Mouse (Mus musculus): Measurements from ENCODE around the gene Tob1. TPM values are rescaled to one million over a fixed set of nuclear protein-coding genes. Genes with fewer than 3 reads are reported as not detected.

Gene Tob1
- polyA plus RNA-seq, 2 experiments, result 7.5 to 8.3 TPM

DNA sequence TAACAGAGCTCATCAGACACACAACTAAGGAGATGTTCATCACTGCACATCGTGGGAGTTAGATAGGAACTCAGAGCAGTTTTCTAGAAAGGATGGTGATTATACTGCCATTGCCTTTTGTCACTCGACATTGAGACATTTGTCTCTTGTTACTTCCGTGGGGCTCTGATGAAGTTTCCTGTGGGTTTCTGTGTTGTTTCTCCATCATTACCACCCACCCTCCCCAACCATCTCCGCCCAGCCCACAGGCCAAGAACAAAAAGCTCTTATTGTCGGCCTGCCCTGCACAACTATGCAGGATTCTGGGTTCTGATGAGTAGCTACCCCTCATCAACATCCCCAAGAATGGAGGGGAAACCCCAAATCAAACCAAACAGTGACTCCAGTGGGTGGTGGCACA lies 41.7 kb upstream of the Tob1 start:
- Histone ChIP-seq H3K36me3 (replicated peaks; ENCODE audit: control insufficient read depth, insufficient read depth, low read depth) (no peaks in the 10 kb centered on the region), H3K9ac (replicated peaks) (no peak overlapping the region), H3K27me3 (ENCODE audit: control insufficient read depth, insufficient read depth, low read length) (no peaks in the 10 kb centered on the region), H3K27ac (no peak overlapping the region), H3K4me3 (ENCODE audit: insufficient read depth in 1 of 2, low read depth in 2 of 2, low read length in 2 of 2) (no peak overlapping the region), H3K4me2 (ENCODE audit: low read depth) (no peak overlapping the region), H3K9me3 (ENCODE audit: control insufficient read depth, low read length) (no peaks in the 10 kb centered on the region), H3K4me1 (replicated peaks; ENCODE audit: control insufficient read depth in 2 of 2, insufficient read depth in 2 of 2, low read length in 1 of 2) (peaks cover 0 to 14% of the 10 kb centered on the region in 2 experiments; a peak in 2 of 4 replicates)
- WGBS (ENCODE audit: insufficient replicate concordance), result 38% methylated on average over 5 of the region's 5 CpGs
- DNase-seq (ENCODE audit: low read depth in 3 of 3, low spot score in 3 of 3) (no peak), ATAC-seq (ENCODE audit: insufficient read depth) (no peak)
- TF ChIP-seq EP300 (IDR thresholded peaks at IDR 0.05; ENCODE audit: low read depth) (no peak), CTCF (IDR thresholded peaks at IDR 0.05; ENCODE audit: low read depth) (no peak)

DNA sequence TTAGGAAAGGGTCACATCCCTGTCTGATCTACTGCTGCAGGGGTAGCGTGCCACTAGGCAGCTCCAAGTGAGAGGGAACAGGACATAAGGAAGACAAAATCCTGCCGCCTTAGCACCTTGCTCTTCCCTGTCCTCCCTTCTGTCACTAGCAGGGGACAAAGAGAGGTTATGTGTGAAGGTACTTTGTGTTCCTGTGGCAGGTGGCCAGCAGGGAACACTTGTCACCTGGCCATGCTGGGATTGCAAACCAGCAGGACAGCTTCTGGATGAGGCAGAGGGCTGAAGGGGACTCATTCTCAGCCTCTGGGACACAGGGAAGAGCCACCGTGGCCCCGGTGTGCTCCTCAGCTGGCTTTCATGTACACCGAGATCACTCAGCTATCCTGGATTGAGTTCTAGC lies 39.6 kb upstream of the Tob1 start:
- H3K27ac ChIP-seq, result no peak overlapping the region
- no peaks in the 10 kb centered on the region for H3K27me3 ChIP-seq (ENCODE audit: control insufficient read depth, insufficient read depth, low read length)
- H3K4me2 ChIP-seq (ENCODE audit: low read depth), result no peak overlapping the region
- ATAC-seq (ENCODE audit: insufficient read depth), result no peak
- H3K36me3 ChIP-seq (replicated peaks; ENCODE audit: control insufficient read depth, insufficient read depth, low read depth), result no peaks in the 10 kb centered on the region
- H3K4me1 ChIP-seq (replicated peaks; ENCODE audit: control insufficient read depth in 2 of 2, insufficient read depth in 2 of 2, low read length in 1 of 2), result peaks cover 0 to 14% of the 10 kb centered on the region in 2 experiments; a peak in 2 of 4 replicates
- no peak overlapping the region for H3K4me3 ChIP-seq (ENCODE audit: insufficient read depth in 1 of 2, low read depth in 2 of 2, low read length in 2 of 2)
- no peak for DNase-seq (ENCODE audit: low read depth in 3 of 3, low spot score in 3 of 3)
- WGBS (ENCODE audit: insufficient replicate concordance), result 70% methylated on average over 5 of the region's 5 CpGs
- H3K9me3 ChIP-seq (ENCODE audit: control insufficient read depth, low read length), result no peaks in the 10 kb centered on the region
- H3K9ac ChIP-seq (replicated peaks), result no peak overlapping the region
- TF ChIP-seq EP300 (IDR thresholded peaks at IDR 0.05; ENCODE audit: low read depth) (no peak), CTCF (IDR thresholded peaks at IDR 0.05; ENCODE audit: low read depth) (no peak)

DNA sequence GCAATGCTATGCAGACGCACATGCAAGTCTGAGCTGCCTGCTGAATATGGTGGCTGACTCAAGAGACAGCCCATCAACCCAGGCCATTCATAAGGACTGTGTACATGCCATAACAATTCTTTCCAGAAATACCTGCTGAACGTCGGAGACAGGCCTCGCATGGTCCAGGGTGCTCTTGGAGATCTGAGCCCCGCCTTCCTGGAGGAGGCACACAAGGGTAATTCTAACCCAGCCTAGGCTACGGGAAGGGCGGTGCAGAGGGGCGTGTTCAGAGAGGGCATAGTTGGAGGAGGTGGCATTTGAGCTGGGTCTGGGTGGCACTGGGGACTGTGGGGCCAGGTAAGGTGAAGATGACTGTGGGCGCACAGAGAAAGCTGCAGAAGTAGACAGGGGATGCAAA lies 39.1 kb upstream of the Tob1 start:
- no peak for ATAC-seq (ENCODE audit: insufficient read depth)
- Histone ChIP-seq H3K9me3 (ENCODE audit: control insufficient read depth, low read length) (no peaks in the 10 kb centered on the region), H3K36me3 (replicated peaks; ENCODE audit: control insufficient read depth, insufficient read depth, low read depth) (no peaks in the 10 kb centered on the region)

DNA sequence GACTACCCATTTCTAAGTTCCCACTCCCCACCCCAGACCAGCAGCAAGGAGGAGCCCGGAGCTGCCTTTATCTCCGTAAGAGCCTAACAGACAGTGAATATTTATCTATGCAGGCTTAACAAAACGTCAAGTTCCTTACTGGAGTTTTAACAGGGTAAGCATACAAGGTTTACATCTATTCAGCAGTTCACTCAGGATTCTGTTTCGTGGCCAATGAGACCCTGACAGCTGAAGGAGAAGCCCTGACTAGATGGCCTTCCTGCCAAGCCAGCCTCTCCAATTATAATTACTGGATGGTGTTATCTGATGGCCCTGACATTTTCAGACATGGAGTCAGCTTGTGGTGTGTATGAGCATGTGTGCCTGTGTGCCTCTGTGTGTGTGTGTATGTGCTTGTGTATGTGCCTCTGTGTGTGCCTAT lies 37.5 kb upstream of the Tob1 start:
- Histone ChIP-seq H3K27me3 (ENCODE audit: control insufficient read depth, insufficient read depth, low read length) (no peaks in the 10 kb centered on the region), H3K4me3 (ENCODE audit: insufficient read depth in 1 of 2, low read depth in 2 of 2, low read length in 2 of 2) (no peak overlapping the region), H3K9ac (replicated peaks) (no peak overlapping the region), H3K36me3 (replicated peaks; ENCODE audit: control insufficient read depth, insufficient read depth, low read depth) (no peaks in the 10 kb centered on the region), H3K9me3 (ENCODE audit: control insufficient read depth, low read length) (no peaks in the 10 kb centered on the region), H3K4me1 (replicated peaks; ENCODE audit: control insufficient read depth in 2 of 2, insufficient read depth in 2 of 2, low read length in 1 of 2) (peaks cover 0 to 14% of the 10 kb centered on the region in 2 experiments; a peak in 2 of 4 replicates), H3K4me2 (ENCODE audit: low read depth) (no peak overlapping the region), H3K27ac (no peak overlapping the region)
- TF ChIP-seq CTCF (IDR thresholded peaks at IDR 0.05; ENCODE audit: low read depth) (no peak), EP300 (IDR thresholded peaks at IDR 0.05; ENCODE audit: low read depth) (no peak)
- ATAC-seq (ENCODE audit: insufficient read depth) (peak; percentile 61; the same call in 1 of the 2 replicates), DNase-seq (ENCODE audit: low read depth in 3 of 3, low spot score in 3 of 3) (no peak)
- 18% methylated on average over 4 of the region's 4 CpGs for WGBS (ENCODE audit: insufficient replicate concordance)

More for the DNA sequence above, 39.1 kb upstream of the Tob1 start:
- Histone ChIP-seq H3K27me3 (ENCODE audit: control insufficient read depth, insufficient read depth, low read length) (no peaks in the 10 kb centered on the region), H3K27ac (no peak overlapping the region), H3K9ac (replicated peaks) (no peak overlapping the region), H3K4me1 (replicated peaks; ENCODE audit: control insufficient read depth in 2 of 2, insufficient read depth in 2 of 2, low read length in 1 of 2) (peaks cover 0 to 14% of the 10 kb centered on the region in 2 experiments; a peak in 2 of 4 replicates), H3K4me2 (ENCODE audit: low read depth) (no peak overlapping the region), H3K4me3 (ENCODE audit: insufficient read depth in 1 of 2, low read depth in 2 of 2, low read length in 2 of 2) (no peak overlapping the region)
- no peak for DNase-seq (ENCODE audit: low read depth in 3 of 3, low spot score in 3 of 3)
- 49% methylated on average over 9 of the region's 9 CpGs for WGBS (ENCODE audit: insufficient replicate concordance)
- no peak for TF ChIP-seq EP300 (IDR thresholded peaks at IDR 0.05; ENCODE audit: low read depth)
- TF ChIP-seq CTCF (IDR thresholded peaks at IDR 0.05; ENCODE audit: low read depth), result no peak

DNA sequence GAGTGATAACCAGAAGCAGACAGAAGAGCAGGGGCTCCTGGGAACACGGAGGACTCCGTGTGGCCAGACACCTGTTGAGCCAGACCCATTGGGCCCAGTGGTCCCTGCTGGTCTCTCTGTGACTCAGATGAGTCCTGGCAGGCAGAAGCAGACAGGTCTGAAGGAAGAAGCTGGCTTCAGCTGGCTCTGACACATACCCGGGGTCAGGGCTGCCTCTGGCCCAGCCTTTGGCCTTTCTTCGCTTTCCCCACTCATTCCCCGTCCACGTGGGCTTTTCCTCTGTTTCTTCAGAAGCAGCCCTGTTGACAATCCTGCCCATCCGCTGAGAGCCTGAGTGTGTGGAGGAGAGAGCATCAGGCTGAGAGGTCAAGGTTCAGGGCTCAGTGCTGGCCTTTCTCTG lies 36.0 kb upstream of the Tob1 start:
- H3K4me2 ChIP-seq (ENCODE audit: low read depth), result no peak overlapping the region
- DNase-seq (ENCODE audit: low read depth in 3 of 3, low spot score in 3 of 3), result no peak
- H3K36me3 ChIP-seq (replicated peaks; ENCODE audit: control insufficient read depth, insufficient read depth, low read depth), result no peaks in the 10 kb centered on the region
- no peaks in the 10 kb centered on the region for H3K9me3 ChIP-seq (ENCODE audit: control insufficient read depth, low read length)
- H3K4me3 ChIP-seq (ENCODE audit: insufficient read depth in 1 of 2, low read depth in 2 of 2, low read length in 2 of 2), result no peak overlapping the region
- TF ChIP-seq EP300 (IDR thresholded peaks at IDR 0.05; ENCODE audit: low read depth) (no peak), CTCF (IDR thresholded peaks at IDR 0.05; ENCODE audit: low read depth) (no peak)
- H3K4me1 ChIP-seq (replicated peaks; ENCODE audit: control insufficient read depth in 2 of 2, insufficient read depth in 2 of 2, low read length in 1 of 2), result peaks cover 4 to 18% of the 10 kb centered on the region in 2 experiments; a peak in 3 of 4 replicates
- WGBS (ENCODE audit: insufficient replicate concordance), result 67% methylated on average over 7 of the region's 7 CpGs
- no peak overlapping the region for H3K27ac ChIP-seq
- H3K9ac ChIP-seq (replicated peaks), result no peak overlapping the region
- no peaks in the 10 kb centered on the region for H3K27me3 ChIP-seq (ENCODE audit: control insufficient read depth, insufficient read depth, low read length)
- ATAC-seq (ENCODE audit: insufficient read depth), result no peak
